Mouse (Mus musculus): ENCODE results near the gene Fbxw10.

DNA sequence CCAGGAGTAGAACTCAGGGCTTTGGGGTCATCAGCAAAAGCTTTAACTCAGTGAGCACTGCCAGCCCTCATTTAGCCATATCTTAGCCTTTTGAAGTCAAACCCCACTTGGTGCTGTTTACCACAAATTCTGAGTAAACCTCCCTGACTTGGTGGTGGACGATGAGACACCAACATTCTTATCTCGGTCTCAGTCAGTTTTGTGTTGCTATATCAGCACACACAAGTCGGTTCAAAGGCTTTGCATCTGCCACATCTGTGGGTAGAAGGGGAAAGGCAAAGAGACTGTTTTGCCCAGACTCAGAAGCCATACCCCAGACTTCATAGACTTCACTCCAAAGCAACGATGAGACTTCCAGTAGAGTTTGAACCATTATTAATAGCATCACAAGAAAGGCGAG, 2.3 kb upstream of the Fbxw10 start:
- TF ChIP-seq CTCF (conservative IDR thresholded peaks at IDR 0.05; ENCODE audit: low read length) = no peak
- TF ChIP-seq NANOG (IDR thresholded peaks at IDR 0.05; ENCODE audit: borderline replicate concordance, low read length) = no peak
